Mouse (Mus musculus) liver, postnatal 0 days (tissue): ENCODE measurements around the gene Carmil3.

Source experiments
- CTCF ChIP-seq: sonication (generic); IDR thresholded peaks from 2 replicates; pipeline ENCODE4 v1.5.1; 2016; ENCODE audit warnings: antibody characterized with exemption, low read depth
- EP300 ChIP-seq: IDR thresholded peaks from 2 replicates; pipeline ENCODE4 v1.6.1; 2016; ENCODE audit warnings: antibody characterized with exemption, low read depth, mild to moderate bottlenecking

DNA sequence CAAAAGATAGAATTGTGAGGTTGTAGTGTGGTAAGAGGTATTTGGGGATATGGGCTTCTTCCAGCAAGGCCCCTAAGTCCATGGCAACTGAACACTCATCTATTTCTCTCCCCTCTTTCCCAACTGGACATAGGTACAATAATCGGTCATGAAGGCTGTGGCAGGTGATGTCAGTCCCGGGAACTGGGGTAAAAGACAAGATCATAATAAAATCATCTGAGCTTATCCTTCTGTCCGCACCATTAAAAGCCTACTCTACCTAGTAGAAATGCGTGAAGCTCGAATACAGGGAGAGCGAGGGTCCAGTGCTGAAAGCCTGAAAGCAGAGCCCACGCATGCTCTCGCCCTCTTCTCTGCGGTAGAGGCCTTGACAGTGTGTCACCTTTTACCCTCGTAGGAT lies 10.8 kb upstream of the Carmil3 start:
- TF ChIP-seq CTCF (no peak), EP300 (no peak)
